Mouse (Mus musculus) hindbrain, embryonic 13.5 days (tissue): Measurements from ENCODE around the gene Ccr2. TPM values are rescaled to one million over a fixed set of nuclear protein-coding genes. Genes with fewer than 3 reads are reported as not detected.
"Not testable (repeated sequence)": the region's sequence is repeated elsewhere in the genome, so short reads cannot be mapped to it uniquely, and the experiment has no call there.

ENCODE experiments used
- ATAC-seq: fragments of 200-750 bp; cut with Nextera tagmentation; 2 replicates; pipeline ENCODE4 v1.8.0; 2017; ENCODE audit warnings: moderate TSS enrichment; ENCODE audit not compliant: low FRiP score
- H3K27ac ChIP-seq: fragments of 300-500 bp; sonication (generic); 2 replicates; pipeline ENCODE4 v1.5.1; 2015; ENCODE audit warnings: inconsistent platforms, mild to moderate bottlenecking, moderate library complexity
- H3K27me3 ChIP-seq: fragments of 300-500 bp; sonication (generic); 2 replicates; pipeline ENCODE4 v1.6.1; 2015; ENCODE audit warnings: mild to moderate bottlenecking, inconsistent platforms
- H3K36me3 ChIP-seq: fragments of 300-500 bp; sonication (generic); 2 replicates; pipeline ENCODE4 v1.6.1; 2015; ENCODE audit warnings: mild to moderate bottlenecking, inconsistent platforms
- H3K4me1 ChIP-seq: fragments of 300-500 bp; sonication (generic); replicated peaks from 2 replicates; pipeline ENCODE4 v1.6.1; 2015; ENCODE audit warnings: inconsistent platforms
- H3K4me2 ChIP-seq: fragments of 300-500 bp; sonication (generic); 2 replicates; pipeline ENCODE4 v1.6.1; 2015; ENCODE audit warnings: inconsistent platforms, mild to moderate bottlenecking, moderate library complexity
- H3K4me3 ChIP-seq: fragments of 300-500 bp; sonication (generic); 2 replicates; pipeline ENCODE4 v1.5.1; 2015; ENCODE audit warnings: mild to moderate bottlenecking, inconsistent platforms
- H3K9ac ChIP-seq: fragments of 300-500 bp; sonication (generic); 2 replicates; pipeline ENCODE4 v1.6.1; 2015; ENCODE audit warnings: mild to moderate bottlenecking, inconsistent platforms
- H3K9me3 ChIP-seq: fragments of 300-500 bp; sonication (generic); 2 replicates; pipeline ENCODE4 v1.6.1; 2016; ENCODE audit warnings: inconsistent platforms
- WGBS: fragments of 180-500 bp; shearing (Covaris S2); methylation state at CpG from one replicate; pipeline ENCODE4 v1.1.7; 2015; 5-methylcytosine and 5-hydroxymethylcytosine counted together
- polyA plus RNA-seq: library from polyadenylated mRNA; unstranded; fragments of >200 nt; fragmentation: Nextera tagmentation; extraction: Ambion mirVana; gene quantifications from 2 replicates; pipeline ENCODE4 v1.2.1, GENCODE M21; 2015

Ccr2 gene
- polyA plus RNA-seq, 1 experiment from 2014 or later = 0.22 TPM

DNA sequence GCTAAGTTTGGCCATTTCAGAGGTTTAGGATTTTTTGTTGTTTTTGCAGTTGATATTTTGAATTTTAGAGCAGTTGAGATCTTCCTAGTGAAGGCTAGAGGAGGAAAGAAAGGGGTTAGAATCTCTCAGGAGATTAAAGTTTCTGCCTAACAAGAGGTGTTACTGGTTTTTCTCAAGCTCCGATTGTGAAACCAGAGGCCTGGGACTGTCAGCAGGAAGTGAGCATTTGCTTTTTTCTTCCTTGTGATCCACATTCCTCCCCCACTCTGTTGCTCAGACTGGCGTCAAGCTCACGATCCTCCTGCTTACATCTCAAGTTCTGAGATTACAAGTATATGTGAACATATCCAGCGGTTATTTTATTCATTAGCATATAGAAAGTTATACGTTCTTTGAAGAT lies 24.6 kb downstream of the Ccr2 start:
- H3K4me2 ChIP-seq = no peak overlapping the region
- 71% methylated on average over 5 of the region's 5 CpGs for WGBS
- H3K9me3 ChIP-seq = no peaks in the 10 kb centered on the region
- H3K4me3 ChIP-seq = no peak overlapping the region
- H3K27me3 ChIP-seq = no peaks in the 10 kb centered on the region
- no peaks in the 10 kb centered on the region for H3K4me1 ChIP-seq
- ATAC-seq = no peak
- no peak overlapping the region for H3K9ac ChIP-seq
- H3K27ac ChIP-seq = no peak overlapping the region
- H3K36me3 ChIP-seq = no peaks in the 10 kb centered on the region

DNA sequence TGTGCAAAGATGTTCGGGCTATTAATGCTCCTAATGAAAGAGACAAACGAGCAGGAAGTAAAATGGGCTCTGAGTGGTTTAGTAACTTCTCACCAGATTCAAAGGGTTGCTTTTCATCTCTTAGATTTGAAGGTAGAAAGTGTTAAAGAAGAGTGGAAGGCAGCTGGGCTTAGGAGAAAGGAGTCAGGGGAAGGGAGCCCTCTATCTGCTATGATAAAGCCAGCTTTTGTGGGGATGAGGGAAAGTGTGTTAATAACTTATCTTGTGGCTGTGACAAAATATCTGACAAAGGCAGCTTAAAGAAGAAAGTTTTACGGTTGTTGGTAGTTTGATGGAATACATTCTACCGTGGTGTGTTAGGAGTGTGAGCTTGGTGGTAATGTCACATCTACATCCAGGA lies 25.7 kb downstream of the Ccr2 start:
- 70% methylated on average over 4 of the region's 4 CpGs for WGBS
- ATAC-seq = no peak
- Histone ChIP-seq H3K27ac (no peak overlapping the region), H3K9me3 (no peaks in the 10 kb centered on the region), H3K36me3 (no peaks in the 10 kb centered on the region), H3K4me3 (no peak overlapping the region), H3K9ac (no peak overlapping the region), H3K27me3 (no peaks in the 10 kb centered on the region), H3K4me2 (no peak overlapping the region), H3K4me1 (no peaks in the 10 kb centered on the region)

DNA sequence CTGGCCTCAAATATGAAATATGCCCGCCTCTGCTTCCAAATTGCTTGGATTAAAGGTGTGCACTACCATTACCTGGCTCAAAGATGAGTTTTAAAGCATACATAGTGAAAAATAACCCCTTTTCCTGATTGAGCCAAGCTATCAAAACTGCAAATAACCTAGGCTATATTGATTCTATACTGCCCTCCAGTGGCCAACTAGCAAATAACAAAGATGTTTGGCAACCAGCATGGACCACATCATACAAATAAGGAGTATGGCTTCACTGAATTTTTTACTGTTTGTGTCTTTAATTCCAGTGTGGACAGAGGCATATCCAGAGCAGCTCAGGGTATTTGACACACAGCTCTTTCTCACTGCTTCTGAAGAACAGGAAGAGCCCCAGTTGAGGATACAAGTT lies 26.6 kb downstream of the Ccr2 start:
- no peak overlapping the region for H3K4me2 ChIP-seq
- H3K27ac ChIP-seq = no peak overlapping the region
- H3K9me3 ChIP-seq = no peaks in the 10 kb centered on the region
- no peaks in the 10 kb centered on the region for H3K36me3 ChIP-seq
- ATAC-seq = no peak
- H3K4me3 ChIP-seq = no peak overlapping the region
- H3K4me1 ChIP-seq = no peaks in the 10 kb centered on the region
- 0% methylated on average over 1 of the region's 1 CpGs for WGBS
- H3K27me3 ChIP-seq = no peaks in the 10 kb centered on the region
- no peak overlapping the region for H3K9ac ChIP-seq

DNA sequence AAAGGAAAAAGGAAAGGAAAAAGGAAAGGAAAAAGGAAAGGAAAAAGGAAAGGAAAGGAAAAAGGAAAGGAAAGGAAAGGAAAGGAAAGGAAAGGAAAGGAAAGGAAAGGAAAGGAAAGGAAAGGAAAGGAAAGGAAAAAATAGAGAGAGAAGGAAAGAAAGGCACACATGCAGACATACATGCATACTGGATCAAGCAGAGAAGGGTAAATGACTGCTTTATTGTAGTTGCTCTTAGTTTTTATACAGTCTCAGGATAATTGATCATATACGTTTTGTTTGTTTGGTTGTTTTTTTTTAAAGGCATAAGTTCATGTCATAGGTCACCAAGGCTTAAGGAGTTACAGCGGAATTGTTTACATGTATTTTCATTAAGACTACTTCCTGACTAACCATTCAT lies 31.1 kb downstream of the Ccr2 start:
- not testable (repeated sequence) for H3K27ac ChIP-seq, H3K27me3 ChIP-seq, H3K4me2 ChIP-seq, H3K9ac ChIP-seq, H3K9me3 ChIP-seq, H3K36me3 ChIP-seq, H3K4me1 ChIP-seq, ATAC-seq, H3K4me3 ChIP-seq
- WGBS = 86% methylated on average over 2 of the region's 2 CpGs

DNA sequence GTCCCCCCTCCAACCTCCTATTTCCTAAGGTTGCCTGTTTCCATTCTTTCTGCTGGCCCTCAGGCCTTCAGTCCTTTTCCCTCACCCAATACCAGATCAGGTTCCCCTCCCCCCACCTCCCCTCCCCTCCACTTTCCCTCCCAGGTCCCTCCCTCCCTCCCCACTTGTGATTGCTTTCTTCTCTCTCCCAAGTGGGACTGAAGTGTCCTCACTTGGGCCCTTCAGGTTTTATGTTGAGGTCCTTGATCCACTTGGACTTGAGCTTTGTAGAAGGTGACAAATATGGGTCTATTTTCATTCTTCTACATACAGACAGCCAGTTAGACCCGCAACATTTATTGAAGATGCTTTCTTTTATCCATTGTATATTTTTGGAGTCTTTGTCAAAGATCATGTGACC lies 33.2 kb downstream of the Ccr2 start:
- not testable (repeated sequence) for H3K27ac ChIP-seq, H3K4me2 ChIP-seq, H3K9me3 ChIP-seq, H3K4me3 ChIP-seq, H3K27me3 ChIP-seq, H3K36me3 ChIP-seq, ATAC-seq, H3K9ac ChIP-seq, H3K4me1 ChIP-seq
- WGBS = 86% methylated on average over 1 of the region's 1 CpGs

DNA sequence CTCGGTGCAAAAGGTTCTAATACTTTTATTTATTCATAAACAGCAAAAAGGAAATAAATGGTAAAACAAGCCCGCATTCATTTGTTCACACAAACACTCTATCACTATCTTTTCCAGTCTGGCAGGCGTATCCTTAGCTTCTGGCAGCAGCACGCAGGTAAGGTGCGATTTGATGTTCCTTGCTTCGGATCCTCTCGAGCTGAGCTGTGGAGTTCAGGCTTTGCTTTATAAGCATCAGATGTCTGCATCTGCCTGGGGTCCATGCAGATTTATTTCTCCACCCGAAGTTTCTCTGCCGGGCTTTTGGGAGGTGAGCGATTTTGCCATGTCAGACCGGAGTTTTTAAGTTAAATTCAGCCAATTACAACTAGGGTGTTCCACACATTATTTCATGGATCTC lies 35.9 kb downstream of the Ccr2 start:
- ATAC-seq = no peak
- no peak overlapping the region for H3K4me2 ChIP-seq
- no peak overlapping the region for H3K9ac ChIP-seq
- no peaks in the 10 kb centered on the region for H3K27me3 ChIP-seq
- WGBS = 82% methylated on average over 11 of the region's 11 CpGs
- H3K9me3 ChIP-seq = no peaks in the 10 kb centered on the region
- no peaks in the 10 kb centered on the region for H3K36me3 ChIP-seq
- no peaks in the 10 kb centered on the region for H3K4me1 ChIP-seq
- H3K4me3 ChIP-seq = no peak overlapping the region
- no peak overlapping the region for H3K27ac ChIP-seq

DNA sequence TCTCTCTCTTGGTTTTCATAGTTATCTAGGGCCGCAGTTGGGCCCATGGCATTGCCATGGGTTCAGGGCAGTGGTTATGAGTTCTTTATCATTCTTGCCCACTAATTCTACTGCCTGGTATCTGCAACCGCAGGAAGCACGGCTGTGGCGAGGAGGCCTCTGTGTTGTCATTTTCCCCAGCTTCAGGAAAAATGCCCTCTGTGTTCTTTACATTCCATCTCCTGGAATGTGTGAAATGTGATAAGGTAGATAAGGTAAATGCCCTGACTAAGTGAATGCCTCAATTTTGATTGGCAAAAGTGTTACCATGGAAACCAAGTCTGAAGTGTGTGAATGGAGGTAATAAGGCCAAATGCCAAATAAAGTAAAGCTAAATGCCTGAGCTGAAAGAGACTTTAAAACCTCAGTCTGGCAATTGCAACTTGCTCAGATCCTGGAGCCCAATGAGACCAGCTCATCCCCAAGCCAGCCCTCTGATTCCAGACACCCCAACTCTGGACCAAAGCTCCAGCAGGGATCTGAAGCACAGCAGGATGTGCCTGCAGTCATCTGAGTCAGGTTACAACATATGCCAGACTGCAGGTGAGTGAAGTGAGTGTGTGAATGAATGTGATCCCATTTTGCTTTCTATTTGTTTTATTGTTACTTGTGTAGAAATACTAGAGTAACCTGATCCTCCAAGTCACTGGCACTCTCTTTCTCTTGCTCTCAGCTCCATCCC lies 36.5 kb downstream of the Ccr2 start:
- H3K27me3 ChIP-seq = no peaks in the 10 kb centered on the region
- no peak for ATAC-seq
- 67% methylated on average over 4 of the region's 4 CpGs for WGBS

DNA sequence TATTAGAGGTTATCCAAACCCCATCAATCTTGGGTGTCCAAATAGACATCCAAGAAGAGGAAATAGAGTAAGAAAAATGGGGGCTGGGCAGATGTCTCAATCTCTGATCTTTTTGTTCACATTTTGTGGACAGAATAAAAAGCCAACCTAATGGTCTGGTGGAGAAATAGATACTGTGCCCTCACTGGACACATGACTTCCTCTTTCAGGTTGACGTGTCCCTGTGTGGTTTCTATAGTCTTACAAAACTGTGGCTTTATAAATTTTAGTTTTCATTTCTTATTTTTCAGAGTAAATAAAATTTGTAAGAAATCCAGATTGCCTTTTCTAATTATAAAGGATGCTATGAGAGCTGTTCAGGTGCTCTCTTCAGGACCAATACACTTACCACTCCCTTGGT lies 41.9 kb downstream of the Ccr2 start:
- Histone ChIP-seq H3K9ac (no peak overlapping the region), H3K27me3 (no peaks in the 10 kb centered on the region), H3K4me3 (no peak overlapping the region), H3K36me3 (no peaks in the 10 kb centered on the region), H3K4me1 (no peaks in the 10 kb centered on the region), H3K27ac (no peak overlapping the region), H3K9me3 (no peaks in the 10 kb centered on the region), H3K4me2 (no peak overlapping the region)
- ATAC-seq = no peak
- WGBS = 94% methylated on average over 1 of the region's 1 CpGs

More for the DNA sequence above, 36.5 kb downstream of the Ccr2 start:
- H3K36me3 ChIP-seq = no peaks in the 10 kb centered on the region
- H3K27ac ChIP-seq = no peak overlapping the region
- H3K4me2 ChIP-seq = no peak overlapping the region
- H3K4me1 ChIP-seq = no peaks in the 10 kb centered on the region
- H3K9me3 ChIP-seq = no peaks in the 10 kb centered on the region
- no peak overlapping the region for H3K9ac ChIP-seq
- no peak overlapping the region for H3K4me3 ChIP-seq

DNA sequence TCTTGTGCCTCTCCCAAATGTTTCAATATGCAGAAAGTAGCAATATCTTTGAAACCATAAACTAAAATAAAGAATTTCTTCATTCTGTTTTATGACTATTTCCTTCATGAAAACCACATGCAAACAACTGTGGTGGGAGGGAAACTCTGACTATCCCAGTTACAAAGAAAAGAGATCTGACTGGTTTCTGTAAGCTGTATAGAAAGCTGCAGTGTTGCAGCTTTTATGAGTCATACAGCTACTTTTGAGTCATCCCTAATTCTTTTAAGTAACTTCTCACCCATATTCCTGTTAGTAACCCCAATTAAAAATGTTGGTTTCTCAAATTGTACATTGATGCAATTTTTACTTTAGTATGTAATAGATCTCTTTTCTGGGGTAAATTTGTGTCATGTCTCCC lies 44.6 kb downstream of the Ccr2 start:
- no peak overlapping the region for H3K27ac ChIP-seq
- no peaks in the 10 kb centered on the region for H3K36me3 ChIP-seq
- H3K9ac ChIP-seq = no peak overlapping the region
- no peak overlapping the region for H3K4me3 ChIP-seq
- no peaks in the 10 kb centered on the region for H3K9me3 ChIP-seq
- no peaks in the 10 kb centered on the region for H3K27me3 ChIP-seq
- ATAC-seq = no peak
- no peaks in the 10 kb centered on the region for H3K4me1 ChIP-seq
- no peak overlapping the region for H3K4me2 ChIP-seq

Other genes starting within 250 kb of the Ccr2 start
- gene Xcr1, start 239.9 kb upstream of the Ccr2 start, polyA plus RNA-seq = 0.08 and 0.17 TPM in 2 replicates
- gene Ccr1, start 133.3 kb upstream of the Ccr2 start, polyA plus RNA-seq = 1.2 TPM in 2 replicates
- not detected in 2 replicates for gene Ccr1l1, start 123.5 kb upstream of the Ccr2 start, polyA plus RNA-seq
- 0.05 TPM in 1 of 2 replicates, not detected in the other for gene Ccr3, start 80.0 kb upstream of the Ccr2 start, polyA plus RNA-seq
- gene Ccr5, start 19.6 kb downstream of the Ccr2 start, polyA plus RNA-seq = 0.52 and 0.90 TPM in 2 replicates
- gene 2010315B03Rik, start 210.7 kb downstream of the Ccr2 start, polyA plus RNA-seq = 9.5 and 12.0 TPM in 2 replicates